Comparison of ENCODE assay signal across 22 mouse cellular contexts in genomic region chr10:68370986-68371385, GRCm38 (mm10).
"Had no signal": no experiment of that assay in that cellular context is flagged by ENCODE, and none has a peak within 500 bp of the region (broad histone marks: within the 10 kb centered on the region; RNA-seq: fewer than 3 reads in every experiment).

No protein-coding gene starts in this region.

- DNase-seq: kidney, adult 2 months; kidney, postnatal 25 days; layer of hippocampus, adult 9-11 months; liver; lung, adult 18-20 months; right cerebral cortex, postnatal 25 days; thymus, adult 18-20 months; thymus, postnatal 36 days had no signal

- ATAC-seq: intestine, embryonic 15.5 days; liver, embryonic 12.5 days; midbrain, embryonic 13.5 days; midbrain, embryonic 16.5 days had no signal

- H3K4me2 ChIP-seq: intestine, embryonic 15.5 days; limb, embryonic 13.5 days; liver, embryonic 12.5 days; liver, embryonic 15.5 days; lung, embryonic 15.5 days; midbrain, embryonic 13.5 days; neural tube, embryonic 13.5 days had no signal

- H3K9me3 ChIP-seq: intestine, embryonic 15.5 days; limb, embryonic 10.5 days; limb, embryonic 13.5 days; liver, embryonic 15.5 days; lung, embryonic 15.5 days; midbrain, embryonic 10.5 days; midbrain, embryonic 13.5 days; neural tube, embryonic 13.5 days had no signal

- H3K4me1 ChIP-seq: intestine, embryonic 15.5 days; limb, embryonic 10.5 days; limb, embryonic 13.5 days; liver, embryonic 12.5 days; liver, embryonic 15.5 days; lung, embryonic 15.5 days; megakaryocyte, embryonic 14.5 days; midbrain, embryonic 10.5 days; midbrain, embryonic 13.5 days; neural tube, embryonic 13.5 days had no signal

- H3K9ac ChIP-seq: intestine, embryonic 15.5 days; limb, embryonic 13.5 days; liver, embryonic 12.5 days; liver, embryonic 15.5 days; lung, embryonic 15.5 days; midbrain, embryonic 13.5 days; neural tube, embryonic 13.5 days had no signal

- H3K4me3 ChIP-seq: intestine, embryonic 15.5 days; layer of hippocampus, adult 2 months; limb, embryonic 10.5 days; limb, embryonic 13.5 days; liver, embryonic 12.5 days; liver, embryonic 15.5 days; lung, embryonic 15.5 days; megakaryocyte, embryonic 14.5 days; midbrain, embryonic 10.5 days; midbrain, embryonic 13.5 days; myocyte; neural tube, embryonic 13.5 days had no signal

- H3K27ac ChIP-seq: intestine, embryonic 15.5 days; kidney, postnatal 0 days; layer of hippocampus, adult 2 months; limb, embryonic 10.5 days; limb, embryonic 13.5 days; liver, embryonic 12.5 days; liver, embryonic 15.5 days; lung, embryonic 15.5 days; midbrain, embryonic 10.5 days; midbrain, embryonic 13.5 days; neural tube, embryonic 13.5 days had no signal

- H3K36me3 ChIP-seq: intestine, embryonic 15.5 days; limb, embryonic 10.5 days; limb, embryonic 13.5 days; liver, embryonic 12.5 days; liver, embryonic 15.5 days; lung, embryonic 15.5 days; midbrain, embryonic 10.5 days; midbrain, embryonic 13.5 days; neural tube, embryonic 13.5 days had no signal

- H3K27me3 ChIP-seq: intestine, embryonic 15.5 days; limb, embryonic 13.5 days; liver, embryonic 12.5 days; liver, embryonic 15.5 days; lung, embryonic 15.5 days; midbrain, embryonic 13.5 days; neural tube, embryonic 13.5 days had no signal
